Mouse (Mus musculus) kidney, adult 2 months (tissue): ENCODE data around the gene Pappa. TPM values are rescaled to one million over a fixed set of nuclear protein-coding genes. Genes with fewer than 3 reads are reported as not detected.

ENCODE experiments used
- DNase-seq: peaks from one replicate; pipeline ENCODE4 v3.0.0; 2021
- H3K27ac ChIP-seq: fragments of 200-500 bp; 2 replicates; pipeline ENCODE4 v1.5.1; 2012; ENCODE audit warnings: low read depth, low read length, control low read depth, inconsistent platforms; ENCODE audit not compliant: insufficient read depth
- H3K27me3 ChIP-seq: fragments of 200-500 bp; replicated peaks from 2 replicates; pipeline ENCODE4 v1.6.1; 2012; ENCODE audit warnings: mild to moderate bottlenecking, moderate library complexity, low read length, inconsistent platforms; ENCODE audit not compliant: control insufficient read depth, insufficient read depth
- H3K36me3 ChIP-seq: fragments of 200-500 bp; 2 replicates; pipeline ENCODE4 v1.6.1; 2012; ENCODE audit warnings: mild to moderate bottlenecking, moderate library complexity, low read length, inconsistent platforms; ENCODE audit not compliant: control insufficient read depth, insufficient read depth
- H3K4me1 ChIP-seq: fragments of 200-500 bp; 2 replicates; pipeline ENCODE4 v1.6.1; 2011; ENCODE audit warnings: low read length; ENCODE audit not compliant: control insufficient read depth, insufficient read depth
- H3K4me3 ChIP-seq: fragments of 200-500 bp; 2 replicates; pipeline ENCODE4 v1.5.1; 2011; ENCODE audit warnings: mild to moderate bottlenecking, low read depth, low read length, control low read depth; ENCODE audit not compliant: insufficient read depth
- CTCF ChIP-seq: fragments of 200-500 bp; conservative IDR thresholded peaks from 2 replicates; pipeline ENCODE4 v1.5.1; 2011; ENCODE audit warnings: low read depth, mild to moderate bottlenecking, control low read depth, low read length, moderate library complexity, mixed read lengths; ENCODE audit not compliant: insufficient read depth, insufficient read length
- POLR2A ChIP-seq: fragments of 200-500 bp; IDR thresholded peaks from one replicate; pipeline ENCODE4 v1.6.1; 2011; ENCODE audit warnings: low read depth, low read length, control low read depth
- WGBS: fragments of 180-500 bp; shearing (Covaris S2); methylation state at CpG from one replicate; pipeline ENCODE4 v1.1.7; 2018; 5-methylcytosine and 5-hydroxymethylcytosine counted together
- polyA plus RNA-seq: library from polyadenylated mRNA; depleted of rRNA; stranded (reverse); fragments of >200 nt; gene quantifications from 2 replicates; pipeline ENCODE4 v1.2.3, GENCODE M21; 2012; rRNA removed

Gene Pappa
- polyA plus RNA-seq, result 1.4 and 1.5 TPM in 2 replicates

DNA sequence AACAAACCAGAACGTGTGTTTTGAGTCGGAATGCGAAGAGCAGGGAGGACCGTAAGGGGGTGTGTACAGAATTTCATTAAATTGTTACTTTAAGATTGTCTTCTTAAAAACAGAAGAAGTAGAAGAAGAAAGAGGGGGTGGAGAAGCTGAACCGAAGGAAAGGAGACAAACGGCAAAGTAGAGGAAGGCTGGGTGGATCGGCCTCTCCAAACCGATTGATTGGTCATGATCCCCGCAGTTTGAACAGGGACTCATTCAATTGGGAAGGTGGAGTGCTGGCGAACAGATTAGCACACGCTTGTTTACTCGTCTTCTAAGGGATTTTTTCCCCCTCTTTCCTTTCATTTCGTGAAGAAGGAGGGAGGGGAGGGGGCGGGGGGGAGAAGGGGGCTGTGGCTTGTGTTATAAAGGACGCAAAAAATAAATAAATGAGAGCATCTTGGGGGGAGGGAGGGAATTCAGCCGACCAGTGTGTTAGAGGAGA, at the start of gene Pappa:
Gene Pappa, plus strand, starts transcription at position 434 of the 484 bp plus-strand sequence.
- no peak for DNase-seq
- TF ChIP-seq POLR2A (no peak), CTCF (no peak)
- no peak within 1 kb of the TSS for H3K27ac ChIP-seq
- peaks cover 10% of the 10 kb centered on the region for H3K4me1 ChIP-seq
- H3K27me3 ChIP-seq, result peaks cover 4% of the 10 kb centered on the region; the same call in 1 of the 2 replicates
- no peaks in the 10 kb centered on the region for H3K36me3 ChIP-seq
- under 1% methylated on average over 16 of the region's 16 CpGs for WGBS
- H3K4me3 ChIP-seq, result peak within 1 kb of the TSS; percentile 57

DNA sequence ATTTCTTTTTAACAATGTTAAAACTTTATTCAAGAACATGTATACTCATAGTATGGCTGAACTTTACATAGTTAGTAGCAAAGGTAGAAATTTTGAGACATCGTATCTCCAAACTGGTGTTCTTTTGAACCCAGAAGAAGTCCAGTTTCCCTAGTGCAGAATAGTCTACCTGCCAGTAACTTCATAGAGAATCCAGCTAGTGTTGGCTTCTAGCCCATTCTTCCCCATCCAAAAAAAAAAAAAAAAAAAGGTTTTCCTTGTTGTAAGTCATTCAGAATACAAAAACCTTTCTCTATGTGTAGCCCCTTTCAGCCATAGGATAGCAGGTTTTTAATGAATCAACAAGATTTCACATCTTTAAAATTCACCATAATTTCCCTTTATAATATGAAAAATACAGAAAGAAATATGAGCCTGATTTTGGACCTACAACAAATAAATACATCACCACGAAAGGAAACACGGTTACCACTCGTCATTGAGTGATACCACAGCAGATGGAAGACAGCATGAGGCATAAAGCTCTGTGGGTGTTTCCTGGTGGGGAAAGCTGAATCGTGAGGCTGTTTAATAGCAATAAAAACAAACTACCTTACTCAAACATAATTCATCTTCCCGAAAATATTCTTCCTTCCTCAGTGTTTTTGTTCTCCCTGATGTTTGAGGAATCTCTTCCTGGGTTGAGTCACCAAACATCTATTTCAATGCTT, 45.9 kb upstream of the Pappa start:
- Histone ChIP-seq H3K27me3 (no peaks in the 10 kb centered on the region), H3K27ac (no peak overlapping the region), H3K36me3 (no peaks in the 10 kb centered on the region), H3K4me3 (no peak overlapping the region), H3K4me1 (no peaks in the 10 kb centered on the region)
- TF ChIP-seq POLR2A, result no peak
- no peak for TF ChIP-seq CTCF
- no peak for DNase-seq
- 73% methylated on average over 6 of the region's 6 CpGs for WGBS

DNA sequence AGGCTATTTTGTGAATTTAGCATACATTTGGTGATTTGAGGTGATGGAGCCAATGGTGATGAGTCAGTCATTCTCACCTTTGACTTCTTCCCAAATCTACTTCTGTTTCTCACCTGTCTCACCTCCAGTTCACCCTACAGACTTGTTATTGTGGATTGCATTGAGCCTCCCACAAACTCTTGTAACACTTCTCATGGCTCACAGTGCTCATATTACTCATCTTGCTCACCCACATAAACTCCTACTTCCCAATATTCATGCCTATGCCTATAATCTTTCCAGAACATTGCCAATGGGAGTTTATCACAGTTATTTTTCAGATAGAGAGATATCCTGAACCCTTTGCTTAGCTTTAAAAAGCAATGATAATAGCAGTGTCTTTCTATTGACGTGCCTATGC, 37.1 kb upstream of the Pappa start:
- TF ChIP-seq CTCF (no peak), POLR2A (no peak)
- WGBS, result 84% methylated on average over 1 of the region's 1 CpGs
- no peaks in the 10 kb centered on the region for H3K36me3 ChIP-seq
- DNase-seq, result no peak
- no peaks in the 10 kb centered on the region for H3K4me1 ChIP-seq
- no peak overlapping the region for H3K4me3 ChIP-seq
- H3K27ac ChIP-seq, result no peak overlapping the region
- H3K27me3 ChIP-seq, result no peaks in the 10 kb centered on the region

DNA sequence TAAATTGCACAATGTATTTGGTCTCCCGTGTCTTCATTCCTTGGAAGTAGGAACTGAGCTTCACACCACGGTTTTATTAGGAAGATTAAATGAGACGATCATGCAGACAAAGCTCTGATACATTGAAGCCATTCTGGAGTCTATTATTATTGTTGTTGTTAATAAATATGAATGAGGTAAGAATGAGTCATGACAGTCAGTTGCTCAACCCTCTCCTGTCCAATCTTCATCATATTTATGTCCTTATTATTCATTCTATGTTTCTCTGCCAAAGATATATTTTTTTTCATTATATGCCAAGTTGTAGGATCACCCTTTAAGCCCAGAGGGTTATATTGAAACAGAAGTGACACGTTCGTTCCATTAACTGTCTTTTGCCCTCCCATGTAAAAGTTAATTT, 36.4 kb upstream of the Pappa start:
- WGBS, result 78% methylated on average over 5 of the region's 5 CpGs
- TF ChIP-seq CTCF, result no peak
- TF ChIP-seq POLR2A, result no peak

DNA sequence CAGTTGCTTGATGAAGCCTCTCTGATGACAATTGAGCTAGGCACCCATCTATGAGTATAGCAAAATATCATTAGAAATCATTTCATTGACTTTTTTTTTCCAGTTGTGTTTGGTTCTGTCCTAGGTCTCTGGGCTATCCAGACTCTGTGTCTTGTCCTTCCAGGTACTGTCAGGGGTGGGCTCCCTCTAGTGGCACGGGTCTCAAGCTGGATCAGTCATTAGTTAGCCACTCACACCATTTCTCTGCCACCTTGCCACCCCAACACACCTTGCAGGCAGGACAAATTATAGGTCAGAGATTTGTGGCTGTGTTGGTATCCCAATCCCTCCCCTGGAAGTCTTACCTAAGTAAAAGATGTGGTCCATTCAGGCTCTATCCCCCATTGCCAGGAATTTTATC, 31.8 kb upstream of the Pappa start:
- no peak overlapping the region for H3K4me3 ChIP-seq
- DNase-seq, result peak; percentile 10
- no peak overlapping the region for H3K27ac ChIP-seq
- H3K27me3 ChIP-seq, result no peaks in the 10 kb centered on the region
- no peaks in the 10 kb centered on the region for H3K4me1 ChIP-seq
- no peaks in the 10 kb centered on the region for H3K36me3 ChIP-seq
- 8% methylated on average over 1 of the region's 1 CpGs for WGBS
- TF ChIP-seq POLR2A (no peak), CTCF (peak; percentile 50; the same call in 1 of the 2 replicates)

More for the DNA sequence above, 36.4 kb upstream of the Pappa start:
- H3K36me3 ChIP-seq, result no peaks in the 10 kb centered on the region
- H3K4me1 ChIP-seq, result no peaks in the 10 kb centered on the region
- no peak overlapping the region for H3K27ac ChIP-seq
- H3K4me3 ChIP-seq, result no peak overlapping the region
- no peak for DNase-seq
- no peaks in the 10 kb centered on the region for H3K27me3 ChIP-seq

DNA sequence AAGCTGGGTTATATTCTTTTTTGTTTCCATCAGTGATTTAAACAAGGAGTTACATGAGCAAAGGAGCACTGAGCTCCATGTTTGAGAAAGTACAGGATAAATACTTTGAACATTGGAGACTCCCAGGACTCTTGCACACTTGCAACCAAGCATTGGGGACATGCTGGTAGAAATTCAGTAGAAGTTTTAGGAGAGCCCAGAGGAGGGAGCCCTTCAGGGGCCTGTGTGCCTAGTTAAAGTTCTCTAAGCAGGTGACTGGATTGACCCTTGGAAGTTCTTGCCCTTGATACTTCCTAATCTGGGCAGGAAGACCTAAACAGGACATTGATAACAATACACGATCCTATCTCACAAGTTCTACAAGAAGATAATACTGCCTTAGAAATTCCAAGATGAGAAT, 3.6 kb upstream of the Pappa start:
- H3K4me1 ChIP-seq, result peaks cover 6% of the 10 kb centered on the region; the same call in 1 of the 2 replicates
- DNase-seq, result peak; percentile 35
- H3K27me3 ChIP-seq, result peaks cover 4% of the 10 kb centered on the region; the same call in 1 of the 2 replicates
- no peaks in the 10 kb centered on the region for H3K36me3 ChIP-seq
- 46% methylated on average over 1 of the region's 1 CpGs for WGBS
- 0 out of 2 replicates have a peak, but pooled peaks have one; percentile 33 for TF ChIP-seq CTCF
- no peak for TF ChIP-seq POLR2A
- H3K4me3 ChIP-seq, result no peak overlapping the region
- H3K27ac ChIP-seq, result no peak overlapping the region

DNA sequence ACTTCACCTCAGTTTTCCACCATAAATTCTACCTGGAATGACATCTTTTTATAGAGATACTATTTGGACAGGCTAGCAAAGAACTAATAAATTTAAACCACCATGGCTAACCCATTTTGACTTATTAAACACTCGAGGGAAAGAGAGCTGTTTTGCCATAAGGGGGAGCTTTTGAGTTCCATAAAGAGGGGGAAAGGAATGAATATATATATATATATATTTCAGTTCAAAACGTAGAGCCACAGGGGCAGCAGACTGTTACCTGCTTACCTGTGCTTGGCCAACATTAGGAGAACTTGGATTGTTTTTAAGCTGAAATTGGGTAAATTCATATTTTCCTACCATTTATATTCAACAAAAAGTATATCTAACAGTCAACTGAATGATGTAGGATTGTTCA, 1.1 kb upstream of the Pappa start:
- WGBS, result 0% methylated on average over 2 of the region's 2 CpGs
- peak; percentile 21 for DNase-seq
- TF ChIP-seq CTCF (no peak), POLR2A (no peak)
- Histone ChIP-seq H3K27me3 (peaks cover 4% of the 10 kb centered on the region; the same call in 1 of the 2 replicates), H3K4me3 (no peak overlapping the region), H3K27ac (no peak overlapping the region), H3K36me3 (no peaks in the 10 kb centered on the region), H3K4me1 (peaks cover 10% of the 10 kb centered on the region)
